Mouse (Mus musculus) C2C12 (cell line): ENCODE data around the gene Clpp.

ENCODE experiments used
- CEBPB ChIP-seq: IDR thresholded peaks from one replicate; pipeline ENCODE4 v1.6.1; 2011; ENCODE audit warnings: low read depth, mild to moderate bottlenecking, control low read depth, moderate library complexity
- CTCF ChIP-seq: IDR thresholded peaks from one replicate; pipeline ENCODE4 v1.5.1; 2011; ENCODE audit not compliant: control insufficient read depth, insufficient read depth, insufficient read length
- USF1 ChIP-seq: IDR thresholded peaks from one replicate; pipeline ENCODE4 v1.6.1; 2011; ENCODE audit warnings: low read depth, mild to moderate bottlenecking, control low read depth, moderate library complexity

GRCm38 (mm10) chr17:56986105-56986805 is 3.9 kb upstream of the Clpp start:
- no peak for TF ChIP-seq CTCF
- TF ChIP-seq CEBPB = no peak
- no peak for TF ChIP-seq USF1
